Mouse (Mus musculus) urinary bladder, adult 2 months (tissue): ENCODE measurements around the gene Sh2d7. TPM values are rescaled to one million over a fixed set of nuclear protein-coding genes. Genes with fewer than 3 reads are reported as not detected.
A peak's percentile ranks its signal among the peaks of the same experiment; 100 is the strongest.

ENCODE experiments used
- DNase-seq: peaks from one replicate; pipeline ENCODE4 v3.0.0; 2022; ENCODE audit warnings: low spot score
- polyA plus RNA-seq: library from polyadenylated mRNA; depleted of rRNA; stranded (reverse); fragments of >200 nt; gene quantifications from 2 replicates; pipeline ENCODE4 v1.2.3, GENCODE M21; 2012; rRNA removed

Sh2d7 gene
- polyA plus RNA-seq, result not detected in 2 replicates

- no peak for DNase-seq
These were observed at the start of gene Sh2d7 for GRCm38 (mm10) chr9:54538684-54539083. Gene Sh2d7 (plus strand): TSS chr9:54538984.

- DNase-seq, result no peak
These were observed 49.2 kb upstream of the Sh2d7 start for GRCm38 (mm10) chr9:54489599-54489998.

GRCm38 (mm10) chr9:54490431-54490830 lies 48.4 kb upstream of the Sh2d7 start:
- DNase-seq, result no peak

GRCm38 (mm10) chr9:54499291-54499690 lies 39.5 kb upstream of the Sh2d7 start:
- DNase-seq, result no peak

GRCm38 (mm10) chr9:54499791-54500190 lies 39.0 kb upstream of the Sh2d7 start:
- DNase-seq, result no peak

- no peak for DNase-seq
These were observed 37.8 kb upstream of the Sh2d7 start for GRCm38 (mm10) chr9:54500832-54501452.

- DNase-seq, result peak; percentile 66
These were observed 37.2 kb upstream of the Sh2d7 start, which contains the start of gene Dmxl2 for GRCm38 (mm10) chr9:54501453-54502110. Gene Dmxl2 (minus strand): TSS chr9:54501626.

GRCm38 (mm10) chr9:54502111-54502495 lies 36.7 kb upstream of the Sh2d7 start:
- no peak for DNase-seq

- no peak for DNase-seq
These were observed 35.9 kb upstream of the Sh2d7 start for GRCm38 (mm10) chr9:54502873-54503272.

- DNase-seq, result no peak
These were observed 22.8 kb upstream of the Sh2d7 start for GRCm38 (mm10) chr9:54515991-54516390.

- DNase-seq, result no peak
These were observed 19.9 kb upstream of the Sh2d7 start for GRCm38 (mm10) chr9:54518921-54519320.

- DNase-seq, result no peak
These were observed 18.5 kb upstream of the Sh2d7 start for GRCm38 (mm10) chr9:54520286-54520685.

GRCm38 (mm10) chr9:54527694-54528093 lies 11.1 kb upstream of the Sh2d7 start:
- DNase-seq, result no peak

GRCm38 (mm10) chr9:54529950-54530349 lies 8.8 kb upstream of the Sh2d7 start:
- no peak for DNase-seq

GRCm38 (mm10) chr9:54530836-54531235 lies 7.9 kb upstream of the Sh2d7 start:
- DNase-seq, result no peak

- no peak for DNase-seq
These were observed 7.4 kb upstream of the Sh2d7 start for GRCm38 (mm10) chr9:54531421-54531820.

- no peak for DNase-seq
These were observed 5.9 kb upstream of the Sh2d7 start for GRCm38 (mm10) chr9:54532926-54533325.

GRCm38 (mm10) chr9:54533975-54534374 lies 4.8 kb upstream of the Sh2d7 start:
- no peak for DNase-seq

- DNase-seq, result no peak
These were observed 2.5 kb upstream of the Sh2d7 start for GRCm38 (mm10) chr9:54536236-54536635.

- DNase-seq, result no peak
These were observed 1.8 kb upstream of the Sh2d7 start for GRCm38 (mm10) chr9:54537030-54537429.

GRCm38 (mm10) chr9:54537480-54537879 lies 1.3 kb upstream of the Sh2d7 start:
- DNase-seq, result no peak

- no peak for DNase-seq
These were observed 540 bp upstream of the Sh2d7 start for GRCm38 (mm10) chr9:54538244-54538643.

- DNase-seq, result no peak
These were observed 2.0 kb downstream of the Sh2d7 start for GRCm38 (mm10) chr9:54540801-54541200.
